Mouse (Mus musculus): Measurements from ENCODE around the gene Arhgap31.

Gene Arhgap31

DNA sequence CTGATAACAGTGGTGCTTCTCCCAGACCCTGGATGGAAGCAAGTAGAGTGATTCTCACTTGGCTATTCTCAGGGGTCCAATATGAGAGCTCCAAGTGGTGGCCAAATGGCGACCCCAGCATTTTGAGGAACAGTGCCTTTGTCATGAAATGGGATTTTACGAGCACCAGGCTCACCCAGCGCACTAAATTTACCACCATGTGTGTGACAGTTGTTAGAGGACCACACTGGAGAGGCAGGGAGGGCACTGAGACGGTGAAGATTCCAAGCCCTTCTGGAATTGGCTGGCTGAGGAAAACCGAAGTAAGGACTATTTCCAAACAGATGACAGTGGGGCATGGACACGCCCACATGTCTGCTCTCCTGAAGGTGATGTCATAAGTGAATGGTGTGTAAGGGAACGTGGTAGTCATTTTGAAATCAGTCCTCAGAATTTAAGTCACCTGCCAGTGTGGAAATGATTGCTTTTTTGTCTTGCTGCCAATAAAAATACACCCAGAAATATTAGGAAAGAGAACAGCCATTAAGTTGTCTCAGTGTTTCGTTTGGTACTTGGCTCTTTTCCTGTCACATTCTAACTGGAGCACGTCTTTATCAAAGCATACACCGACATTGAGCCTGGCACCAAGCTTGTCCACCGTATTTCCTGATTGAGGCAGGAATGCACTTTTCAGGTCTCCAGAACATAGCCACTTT, 113.9 kb downstream of the Arhgap31 start:
- no peak for DNase-seq (ENCODE audit: low spot score)

DNA sequence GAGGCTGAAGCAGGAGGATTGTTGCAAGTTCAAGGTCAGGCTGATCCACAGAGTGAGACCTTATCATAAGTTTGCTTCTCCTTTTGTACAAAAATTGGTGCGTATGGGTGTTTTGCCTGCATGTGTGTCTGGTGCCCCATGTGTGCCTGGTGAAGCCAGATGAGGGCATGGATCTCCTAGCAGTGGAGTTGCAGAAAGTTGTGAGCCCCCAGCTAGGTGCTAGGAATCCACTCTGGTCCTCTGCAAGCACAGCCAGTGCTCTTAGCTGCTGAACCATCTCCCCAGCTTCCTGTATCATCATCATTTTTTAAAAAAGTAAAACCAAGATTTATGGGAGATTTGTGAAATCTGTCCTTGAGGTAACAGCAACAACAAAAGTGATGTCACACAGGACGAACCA, 116.4 kb downstream of the Arhgap31 start:
- DNase-seq (ENCODE audit: low spot score): no peak

DNA sequence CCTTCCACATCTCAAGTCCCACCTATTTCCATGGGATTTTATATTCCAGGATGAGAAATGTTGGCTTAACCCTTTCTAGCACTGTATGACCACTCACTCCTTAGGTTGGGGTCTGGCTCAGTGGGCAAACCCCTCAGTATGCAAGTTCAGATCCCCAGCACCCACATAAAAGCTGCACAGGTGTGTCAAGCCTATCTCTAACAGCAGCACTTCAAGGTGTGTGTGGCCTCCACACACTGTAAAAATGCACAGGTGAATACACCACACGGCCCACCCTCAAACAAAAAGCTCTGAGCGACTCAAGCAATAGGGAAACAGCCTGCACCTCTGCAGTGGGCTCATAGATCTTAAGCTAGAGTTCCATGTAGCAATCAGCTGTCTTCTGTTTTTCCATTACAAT, 117.0 kb downstream of the Arhgap31 start:
- DNase-seq (ENCODE audit: low spot score): no peak

DNA sequence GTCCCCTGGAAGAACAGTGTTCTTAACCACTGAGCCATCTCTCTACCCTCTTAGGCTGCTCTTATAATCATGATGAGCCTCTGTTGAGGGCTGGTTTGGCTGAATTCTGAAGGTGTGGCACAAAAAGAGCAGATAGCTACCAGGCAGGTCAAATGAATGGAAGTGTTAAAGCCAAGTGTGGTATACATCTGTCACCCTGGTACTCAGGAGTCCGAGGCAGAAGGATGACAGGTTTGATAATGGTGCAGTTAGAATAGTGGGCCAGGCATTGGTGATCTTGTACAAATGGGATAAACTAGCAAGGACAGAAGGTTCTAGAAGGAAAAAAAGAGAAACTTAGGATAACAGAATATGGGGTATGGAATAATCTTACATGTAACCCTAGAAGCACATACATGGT, 118.6 kb downstream of the Arhgap31 start:
- no peak for DNase-seq (ENCODE audit: low spot score)

DNA sequence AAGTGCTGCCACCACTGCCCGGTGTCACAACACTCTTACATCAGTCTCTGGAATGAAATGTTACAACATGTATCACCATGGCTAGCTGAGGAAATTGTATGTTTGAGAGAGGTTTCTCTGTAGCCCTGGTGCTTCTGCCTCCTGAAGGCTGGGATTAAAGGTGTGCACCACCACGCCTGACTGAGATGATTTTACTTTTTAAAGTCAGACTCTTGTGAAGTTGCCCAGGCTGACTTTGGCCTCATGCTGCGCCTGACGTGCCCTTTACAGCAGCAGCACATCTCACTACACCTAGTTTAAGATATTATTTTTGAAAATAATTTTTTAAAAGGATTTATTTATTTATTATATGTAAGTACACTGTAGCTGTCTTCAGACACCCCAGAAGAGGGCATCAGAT, 120.1 kb downstream of the Arhgap31 start:
- DNase-seq (ENCODE audit: low spot score): no peak

DNA sequence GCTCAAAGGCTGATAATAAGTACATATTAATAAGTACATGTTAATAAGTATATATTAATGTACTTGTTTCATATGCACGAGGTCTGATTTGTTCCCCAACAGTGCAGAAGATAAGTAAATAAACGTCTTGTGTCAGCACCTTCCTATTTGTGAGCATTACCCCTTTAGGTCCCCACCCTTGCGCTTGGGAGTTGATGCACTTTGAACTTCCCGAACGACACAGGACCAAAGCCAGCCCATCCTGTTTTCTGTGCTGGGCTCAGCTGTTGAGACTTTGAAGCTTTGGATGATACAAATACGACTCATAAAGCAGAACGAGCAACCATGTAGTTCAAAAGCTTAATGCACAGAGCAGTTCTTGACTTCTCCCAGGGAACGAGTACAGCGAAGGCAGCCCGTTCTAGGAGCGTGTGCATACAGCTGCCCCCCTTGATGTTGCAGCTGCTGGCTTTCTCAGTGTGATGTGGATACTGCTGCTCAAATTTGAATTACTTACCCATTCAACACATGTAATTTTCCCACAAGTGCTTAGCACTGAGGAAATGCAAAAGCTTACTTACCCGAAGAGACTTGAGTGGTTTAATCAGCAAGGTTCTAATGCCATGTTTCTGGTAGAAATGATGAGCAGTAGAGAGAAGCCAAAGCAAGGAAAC, 120.9 kb downstream of the Arhgap31 start:
- no peak for DNase-seq (ENCODE audit: low spot score)

DNA sequence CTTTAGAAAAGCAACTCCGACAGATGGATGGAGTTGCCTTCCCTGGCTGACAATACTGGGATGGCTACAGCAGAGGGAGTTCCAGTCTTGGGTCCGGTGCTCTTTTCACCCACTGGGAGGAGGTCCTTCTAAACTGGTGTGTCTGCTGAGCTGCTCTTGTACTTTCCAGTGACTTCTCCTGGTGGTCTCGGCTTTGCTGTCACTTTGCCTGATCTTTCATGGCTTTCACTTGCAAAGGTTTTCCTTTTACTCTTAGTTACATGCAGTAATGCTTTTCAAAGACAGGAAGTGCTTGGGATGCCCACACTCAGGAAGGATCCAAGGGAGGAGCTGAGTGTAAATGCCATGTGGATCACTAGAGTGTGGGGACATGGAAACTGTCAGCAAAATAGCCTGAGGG, 121.6 kb downstream of the Arhgap31 start:
- DNase-seq (ENCODE audit: low spot score): no peak

DNA sequence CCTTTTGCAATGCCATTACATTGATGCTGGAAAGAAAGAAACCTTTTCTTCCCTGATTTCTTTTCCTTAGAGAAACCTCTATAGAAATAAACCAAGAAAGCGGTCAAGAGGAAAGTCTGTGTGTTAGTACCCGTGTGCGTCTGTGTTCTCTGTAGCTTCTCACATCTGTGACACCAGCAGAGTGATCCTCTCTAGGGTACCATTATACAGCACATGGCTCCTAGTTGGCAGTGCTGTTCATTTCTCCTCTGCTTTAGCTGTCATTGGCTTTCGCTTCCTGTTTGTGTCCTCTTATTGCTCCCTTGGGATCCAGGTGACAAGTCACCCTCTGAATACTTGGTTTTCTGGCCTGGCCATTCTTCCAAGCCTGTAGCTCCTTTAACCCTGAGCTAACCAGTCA, 125.5 kb downstream of the Arhgap31 start:
- no peak for DNase-seq (ENCODE audit: low spot score)

DNA sequence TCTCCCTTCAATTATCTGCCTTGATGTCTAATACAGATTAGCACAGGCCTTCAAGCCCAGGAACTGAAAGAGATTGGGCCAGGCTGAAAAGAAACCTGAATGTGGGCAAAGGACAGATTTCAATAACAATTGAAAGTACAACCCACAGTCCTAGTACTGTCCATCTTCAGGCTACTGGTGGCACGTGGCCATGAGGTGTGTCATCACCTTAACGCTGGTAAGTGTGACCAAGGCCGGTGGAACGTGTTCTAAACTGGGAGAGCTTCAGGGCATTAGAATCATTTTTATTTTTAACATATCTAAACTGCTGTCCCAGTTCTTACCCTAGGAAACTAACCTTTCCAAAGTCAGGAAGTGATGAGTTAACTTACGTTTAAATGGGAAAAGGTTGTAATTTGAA, 125.9 kb downstream of the Arhgap31 start:
- no peak for DNase-seq (ENCODE audit: low spot score)

DNA sequence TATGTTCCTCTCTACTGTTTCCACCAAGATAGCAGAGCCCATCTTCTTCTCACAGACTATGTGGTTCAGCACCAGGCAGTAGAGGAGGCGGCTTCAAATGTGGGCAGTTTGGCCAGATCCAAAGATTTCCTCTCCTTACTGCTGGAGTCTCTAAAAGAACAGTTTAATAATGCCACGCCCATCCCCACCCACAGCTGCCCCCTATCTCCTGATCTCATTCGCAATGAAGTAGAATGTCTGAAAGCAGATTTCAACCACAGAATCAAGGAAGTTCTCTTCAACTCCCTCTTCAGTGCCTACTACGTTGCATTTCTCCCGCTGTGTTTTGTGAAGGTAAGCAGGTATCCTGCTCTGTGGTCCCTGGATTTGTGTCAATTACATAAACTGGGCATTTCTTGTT, 127.9 kb downstream of the Arhgap31 start:
- DNase-seq (ENCODE audit: low spot score): no peak

DNA sequence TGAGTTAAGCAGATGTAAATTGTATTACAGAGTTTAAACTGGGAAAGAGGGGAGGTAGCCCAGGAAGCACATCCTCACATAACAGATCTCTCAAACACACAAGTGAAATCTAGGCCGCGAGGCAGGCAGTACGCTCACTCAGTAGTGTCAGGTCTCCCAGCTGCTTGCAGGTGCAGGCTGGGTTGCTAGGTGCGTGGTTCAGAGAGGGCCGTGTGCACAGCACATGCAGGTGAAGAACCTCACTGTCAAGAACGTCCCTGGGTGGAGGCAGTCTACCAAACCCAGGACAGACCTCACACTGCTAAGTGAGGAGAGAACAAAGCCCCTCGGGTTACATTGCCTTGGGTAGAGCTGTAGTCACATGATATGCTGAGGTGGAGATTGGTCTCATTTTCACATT, 128.3 kb downstream of the Arhgap31 start:
- DNase-seq (ENCODE audit: low spot score): no peak

DNA sequence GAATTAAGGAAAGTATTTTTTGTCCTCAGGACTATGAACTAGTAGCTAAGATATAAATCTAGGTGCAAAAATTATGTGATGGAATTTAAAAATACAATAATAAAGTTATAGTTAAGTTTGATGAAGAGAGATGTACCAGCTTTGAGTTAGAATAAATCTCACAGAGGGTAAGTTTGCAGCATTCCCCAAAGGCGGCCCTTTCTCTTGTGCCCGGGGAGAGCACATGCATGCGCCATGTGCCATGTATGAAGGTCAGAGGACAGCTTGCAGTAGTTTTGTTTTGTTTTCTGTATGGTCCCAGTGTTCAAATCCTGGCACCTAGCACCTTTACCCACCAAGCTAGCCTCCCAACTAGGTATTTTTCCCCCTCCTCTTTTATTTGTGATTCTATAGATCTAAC, 141.6 kb downstream of the Arhgap31 start:
- no peak for DNase-seq (ENCODE audit: low spot score)

DNA sequence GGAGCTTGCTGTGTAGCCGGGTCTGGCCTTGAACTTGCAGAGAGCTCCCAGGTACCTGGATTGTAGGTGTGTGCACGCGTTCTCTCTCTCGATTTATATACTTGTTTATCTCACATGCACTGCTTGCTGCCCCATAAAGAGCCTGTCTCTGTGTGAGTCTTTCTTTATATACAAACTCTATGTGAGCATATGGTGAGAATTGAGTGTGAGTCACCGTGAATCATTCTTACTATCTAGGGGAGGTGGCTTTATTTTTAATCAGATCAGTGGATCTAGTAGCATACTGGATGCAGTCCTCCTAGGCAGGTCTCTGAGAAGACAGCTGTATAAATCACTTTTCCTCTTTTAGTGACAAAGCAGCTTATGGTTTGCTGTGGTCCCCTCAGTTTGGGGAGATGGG, 144.9 kb downstream of the Arhgap31 start:
- DNase-seq (ENCODE audit: low spot score): no peak

DNA sequence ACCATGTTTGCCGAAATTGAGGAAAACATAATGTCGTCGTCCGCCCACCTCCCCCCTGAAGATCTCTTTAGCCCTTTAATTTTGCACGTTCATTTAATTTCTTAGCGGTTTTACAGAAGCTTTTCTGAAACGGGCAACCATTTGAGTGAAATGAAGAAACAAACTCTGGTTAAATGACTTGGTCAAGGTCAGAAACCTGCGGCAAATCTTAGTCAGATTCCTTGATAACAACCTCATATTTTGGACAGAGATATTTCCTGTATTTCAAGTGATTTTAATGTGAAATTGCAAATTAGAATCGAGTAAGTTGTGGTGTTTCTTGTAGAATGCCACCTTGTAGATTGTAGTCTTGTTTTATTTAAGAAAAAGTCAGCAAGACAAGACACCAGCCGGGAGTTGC, 149.6 kb downstream of the Arhgap31 start:
- DNase-seq (ENCODE audit: low spot score): no peak

DNA sequence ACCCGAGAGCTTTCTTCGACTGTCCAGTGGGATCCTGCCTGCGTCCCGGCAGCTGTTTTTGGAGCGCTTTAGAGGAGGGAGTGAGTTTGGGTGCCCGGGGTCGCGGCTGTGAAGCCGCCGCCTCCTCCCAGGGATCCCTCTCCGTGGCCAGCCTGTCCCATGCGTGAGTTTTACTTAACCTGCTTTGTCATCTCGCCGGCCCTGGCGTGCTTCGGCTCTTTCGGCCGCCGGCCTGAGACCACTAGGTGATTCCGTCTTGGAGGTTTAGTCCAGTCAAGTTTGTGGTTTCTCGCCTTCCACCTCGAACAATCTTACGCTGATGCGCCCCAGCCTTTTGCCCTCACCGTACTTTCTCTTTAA, 150.1 kb downstream of the Arhgap31 start:
- no peak for DNase-seq (ENCODE audit: low spot score)

DNA sequence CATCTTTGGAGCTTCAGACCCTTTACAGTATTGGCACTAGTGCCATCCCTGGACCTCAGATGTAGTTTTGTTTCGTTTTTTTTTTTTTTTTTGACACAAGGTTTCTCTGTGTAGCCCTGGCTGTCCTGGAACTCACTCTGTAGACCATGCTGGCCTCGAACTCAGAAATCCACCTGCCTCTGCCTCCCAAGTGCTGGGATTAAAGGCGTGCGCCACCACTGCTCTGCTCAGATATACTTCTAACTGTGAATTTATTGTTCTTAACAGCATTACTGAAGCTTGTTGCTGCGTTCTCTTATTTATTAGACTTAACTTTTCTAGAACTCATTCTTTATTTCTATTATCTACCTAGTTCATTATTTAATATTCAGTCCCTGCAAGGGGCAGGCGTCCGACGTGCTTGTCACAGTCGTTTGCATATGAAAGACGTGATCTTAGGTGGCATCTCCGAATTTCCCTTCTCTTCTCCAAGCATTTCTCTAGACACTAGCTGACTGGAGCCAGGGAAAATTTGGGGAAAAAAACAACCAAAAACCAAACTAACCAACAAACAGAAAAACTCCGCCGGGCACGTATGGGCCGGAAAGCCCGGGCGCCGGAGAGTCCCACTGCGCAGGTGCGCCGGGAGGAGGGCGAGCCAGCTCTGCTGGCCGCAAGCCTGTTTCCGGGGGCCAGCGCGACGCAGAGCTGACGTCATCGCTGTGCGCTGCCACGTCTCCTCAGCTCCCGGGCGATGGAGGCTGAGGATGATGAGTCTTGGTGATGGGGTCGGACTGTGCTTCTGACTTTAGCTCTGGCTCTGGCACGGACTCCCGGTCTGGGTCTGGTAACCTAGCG, 150.7 kb downstream of the Arhgap31 start:
- DNase-seq (ENCODE audit: low spot score): peak; percentile 89

DNA sequence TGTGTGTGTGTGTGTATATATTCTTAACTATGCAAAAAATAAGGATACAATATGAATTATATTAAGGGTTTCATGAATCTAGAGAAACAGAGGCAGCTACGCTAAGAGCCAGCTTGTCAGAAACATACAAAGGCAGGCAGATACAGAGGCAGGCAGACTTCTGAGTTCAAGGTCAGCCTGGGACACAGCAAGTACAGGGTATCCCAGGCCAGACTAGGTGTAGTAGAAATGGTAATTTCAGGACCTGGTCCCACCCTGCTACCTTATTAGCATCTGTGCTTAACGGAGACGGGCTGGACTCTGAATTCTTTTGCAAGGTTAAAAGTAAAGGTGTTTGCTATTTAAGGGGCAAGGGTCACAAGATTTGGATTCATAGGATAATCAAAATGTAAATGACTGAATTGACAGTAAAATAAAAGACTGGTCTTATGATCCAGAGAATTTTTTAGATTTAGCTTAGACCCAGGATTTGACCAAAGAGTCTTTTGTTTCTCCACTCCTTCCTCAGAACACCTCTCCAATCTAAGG, 154.8 kb downstream of the Arhgap31 start, which contains the start of gene Tmem39a:
Tmem39a (plus strand) TSS at position 478 of the 528 bp plus-strand sequence.
- no peak for DNase-seq (ENCODE audit: low spot score)

DNA sequence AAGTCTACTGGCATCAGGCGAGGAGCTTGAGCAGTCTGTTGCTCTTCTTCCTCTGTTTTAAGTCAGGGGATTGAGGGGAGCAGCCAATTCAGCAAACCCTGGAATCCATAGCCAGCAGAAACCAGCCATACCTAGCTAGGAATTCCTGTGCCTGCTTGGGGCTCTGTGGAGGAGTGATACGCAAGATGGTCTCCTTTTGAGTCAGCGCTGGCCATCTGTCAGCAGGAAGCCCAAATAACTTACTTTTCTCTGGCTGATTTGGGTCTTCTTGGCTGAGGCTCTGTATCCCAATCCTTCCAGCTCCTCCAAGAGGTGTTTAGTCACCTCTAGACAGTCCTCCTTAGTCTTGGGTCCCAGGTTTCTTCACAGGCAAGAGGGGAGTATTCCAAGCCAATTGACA, 157.1 kb downstream of the Arhgap31 start:
- DNase-seq (ENCODE audit: low spot score): no peak

DNA sequence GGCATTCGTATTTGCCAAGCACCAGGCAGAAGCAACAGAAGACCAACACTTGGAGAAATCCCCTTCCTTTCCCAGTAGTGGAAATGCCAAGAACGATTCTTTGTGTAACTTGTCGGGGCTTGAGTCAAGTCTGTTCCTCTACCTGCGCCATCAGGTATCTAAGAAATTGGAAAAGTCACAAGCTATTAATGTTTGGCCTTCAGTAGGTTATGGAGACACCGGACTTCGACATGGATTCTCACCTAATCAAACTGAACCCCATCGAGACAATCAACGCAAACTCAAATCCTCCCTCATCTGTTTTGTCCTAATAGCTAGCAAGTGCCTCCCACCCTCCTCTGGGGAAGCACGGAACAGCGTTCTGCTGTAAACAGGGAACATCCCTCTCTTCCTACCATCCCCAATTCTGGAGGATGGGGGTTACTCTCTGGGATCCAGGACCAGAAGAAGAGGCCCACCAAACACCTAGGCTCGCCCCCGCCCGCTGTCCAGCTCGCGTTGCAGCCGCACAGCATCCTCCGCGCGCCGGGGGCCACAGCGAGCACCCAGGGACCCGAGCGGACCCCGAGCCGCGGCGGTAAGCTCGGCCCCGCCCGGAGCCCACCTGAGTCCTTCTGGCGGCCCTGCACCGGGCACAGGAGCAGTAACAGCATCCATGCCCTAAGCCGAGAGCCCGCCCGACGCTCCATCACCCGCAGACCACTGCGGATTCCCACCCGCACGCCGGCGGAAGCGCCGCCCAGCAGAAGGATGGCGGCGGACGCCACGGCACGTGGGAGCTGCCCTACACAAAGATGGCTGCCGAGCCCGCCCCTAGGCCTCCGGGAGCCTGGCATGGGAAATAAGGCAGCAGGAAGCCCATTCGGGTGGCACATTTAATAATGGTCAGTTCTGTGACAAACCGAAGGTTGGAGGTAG, 163.3 kb downstream of the Arhgap31 start, which contains the start of gene Poglut1:
Poglut1 (minus strand) TSS at position 780 of the 918 bp plus-strand sequence.
- DNase-seq (ENCODE audit: low spot score): peak; percentile 66

Measured in ovary, postnatal 10 days (tissue).